8 mouse cellular contexts compared by ENCODE assay signal in genomic region chr13:49188219-49188965, GRCm38 (mm10). TPM values are rescaled to one million over a fixed set of nuclear protein-coding genes. Genes with fewer than 3 reads are reported as not detected.
A peak's percentile ranks its signal among the peaks of the same experiment; 100 is the strongest.
DNase-seq lines count a peak whose midpoint lies in the region; ATAC-seq lines count a peak whose summit lies in the region.

No protein-coding gene starts in this region.

- WGBS in heart, embryonic 13.5 days = 24% methylated on average over 15 of the region's 15 CpGs
- WGBS in forebrain, embryonic 12.5 days = 24% methylated on average over 15 of the region's 15 CpGs
- 17% methylated on average over 15 of the region's 15 CpGs for WGBS in liver, embryonic 12.5 days (ENCODE audit: insufficient replicate concordance)

- peak overlapping the region; percentile 91 for H3K9ac ChIP-seq in heart, embryonic 13.5 days
- peak overlapping the region; percentile 62 for H3K9ac ChIP-seq in forebrain, embryonic 12.5 days
- peak overlapping the region; percentile 83 for H3K9ac ChIP-seq in liver, embryonic 12.5 days

- peak overlapping the region; percentile 99 for H3K4me2 ChIP-seq in heart, embryonic 13.5 days
- H3K4me2 ChIP-seq in forebrain, embryonic 12.5 days = peak overlapping the region; percentile 100
- H3K4me2 ChIP-seq in liver, embryonic 12.5 days = peak overlapping the region; percentile 99

- peaks cover 64% of the 10 kb centered on the region for H3K4me1 ChIP-seq in heart, embryonic 13.5 days
- peaks cover 39% of the 10 kb centered on the region for H3K4me1 ChIP-seq in forebrain, embryonic 12.5 days
- H3K4me1 ChIP-seq in liver, embryonic 12.5 days = peaks cover 64% of the 10 kb centered on the region

- ATAC-seq in heart, embryonic 13.5 days (ENCODE audit: extremely low read depth, insufficient number of reproducible peaks, low FRiP score, low TSS enrichment) = no peak
- ATAC-seq in forebrain, embryonic 12.5 days (ENCODE audit: low FRiP score) = peak; percentile 34; the same call in 1 of the 2 replicates
- no peak for ATAC-seq in liver, embryonic 12.5 days
- ATAC-seq in inflammation-experienced regulatory T-cells, adult 6 months = no peak

- H3K4me3 ChIP-seq in heart, embryonic 13.5 days = peak overlapping the region; percentile 88
- H3K4me3 ChIP-seq in forebrain, embryonic 12.5 days (replicated peaks) = peak overlapping the region; percentile 65
- H3K4me3 ChIP-seq in liver, embryonic 12.5 days = peak overlapping the region; percentile 81

- H3K27ac ChIP-seq in heart, embryonic 13.5 days (replicated peaks) = peak overlapping the region; percentile 90
- no peak overlapping the region for H3K27ac ChIP-seq in forebrain, embryonic 12.5 days
- peak overlapping the region; percentile 76 for H3K27ac ChIP-seq in liver, embryonic 12.5 days

- H3K9me3 ChIP-seq in heart, embryonic 13.5 days = no peaks in the 10 kb centered on the region
- H3K9me3 ChIP-seq in forebrain, embryonic 12.5 days = no peaks in the 10 kb centered on the region
- no peaks in the 10 kb centered on the region for H3K9me3 ChIP-seq in liver, embryonic 12.5 days (replicated peaks)

- H3K36me3 ChIP-seq in heart, embryonic 13.5 days = no peaks in the 10 kb centered on the region
- H3K36me3 ChIP-seq in forebrain, embryonic 12.5 days (replicated peaks) = no peaks in the 10 kb centered on the region
- H3K36me3 ChIP-seq in liver, embryonic 12.5 days = no peaks in the 10 kb centered on the region

- no peak for DNase-seq in heart, postnatal 4 days
- peak; percentile 25 for DNase-seq in ES-CJ7 (ENCODE audit: low read depth, low spot score)
- no peak for DNase-seq in frontal cortex, postnatal 25 days (ENCODE audit: low spot score in 2 of 2)
- DNase-seq in adrenal gland, postnatal 25 days = no peak

- H3K27me3 ChIP-seq in heart, embryonic 13.5 days (replicated peaks) = no peaks in the 10 kb centered on the region
- peaks cover 37% of the 10 kb centered on the region for H3K27me3 ChIP-seq in forebrain, embryonic 12.5 days
- no peaks in the 10 kb centered on the region for H3K27me3 ChIP-seq in liver, embryonic 12.5 days (replicated peaks)

RNA-seq across cellular contexts. Expression of gene Ninj1, which starts 1.1 kb away (rescaled TPM):
- 61.2 and 65.2 TPM in 2 replicates for polyA plus RNA-seq in heart, embryonic 13.5 days (2015; fragmentation: Nextera tagmentation; extraction: Ambion mirVana)
- total RNA-seq in heart, postnatal 4 days (2021) = 10 to 100 TPM; 51.3 to 53.5 TPM
- 14.3 and 16.9 TPM in 2 replicates for polyA plus RNA-seq in forebrain, embryonic 12.5 days (2016; fragmentation: Nextera tagmentation; extraction: Ambion mirVana)
- 41.5 and 42.6 TPM in 2 replicates for polyA plus RNA-seq in liver, embryonic 12.5 days (2016; fragmentation: Nextera tagmentation; extraction: Ambion mirVana)
- 10 to 100 TPM; 19.6 to 30.9 (median 29.4) TPM for polyA plus RNA-seq in inflammation-experienced regulatory T-cells, adult 6 months (2017; shearing (Covaris generic))
- 47.6 and 55.2 TPM in 2 replicates for total RNA-seq in adrenal gland, postnatal 25 days (2021)

RNA-seq across cellular contexts. Expression of gene Card19, which starts 27.4 kb away (rescaled TPM):
- 89.0 and 91.2 TPM in 2 replicates for polyA plus RNA-seq in heart, embryonic 13.5 days (2015; fragmentation: Nextera tagmentation; extraction: Ambion mirVana)
- total RNA-seq in heart, postnatal 4 days (2021) = 100 to 1,000 TPM; 103 to 108 TPM
- polyA plus RNA-seq in forebrain, embryonic 12.5 days (2016; fragmentation: Nextera tagmentation; extraction: Ambion mirVana) = 15.3 and 17.2 TPM in 2 replicates
- 16.5 and 17.0 TPM in 2 replicates for polyA plus RNA-seq in liver, embryonic 12.5 days (2016; fragmentation: Nextera tagmentation; extraction: Ambion mirVana)
- polyA plus RNA-seq in inflammation-experienced regulatory T-cells, adult 6 months (2017; shearing (Covaris generic)) = 10 to 100 TPM; 58.3 to 83.2 (median 61.4) TPM
- 52.0 and 60.3 TPM in 2 replicates for total RNA-seq in adrenal gland, postnatal 25 days (2021)

RNA-seq across cellular contexts. Expression of gene Wnk2, which starts 40.6 kb away (rescaled TPM):
- 0.98 and 1.5 TPM in 2 replicates for polyA plus RNA-seq in heart, embryonic 13.5 days (2015; fragmentation: Nextera tagmentation; extraction: Ambion mirVana)
- 10 to 100 TPM; 22.3 to 25.0 TPM for total RNA-seq in heart, postnatal 4 days (2021)
- polyA plus RNA-seq in forebrain, embryonic 12.5 days (2016; fragmentation: Nextera tagmentation; extraction: Ambion mirVana) = 11.4 and 13.7 TPM in 2 replicates
- polyA plus RNA-seq in liver, embryonic 12.5 days (2016; fragmentation: Nextera tagmentation; extraction: Ambion mirVana) = 0.11 and 0.14 TPM in 2 replicates
- polyA plus RNA-seq in inflammation-experienced regulatory T-cells, adult 6 months (2017; shearing (Covaris generic)) = not detected
- 2.4 and 4.2 TPM in 2 replicates for total RNA-seq in adrenal gland, postnatal 25 days (2021)
